Mouse (Mus musculus) fat pad, adult 2 months (tissue): ENCODE data around the gene Gm21149.
"Not testable (repeated sequence)": the region's sequence is repeated elsewhere in the genome, so short reads cannot be mapped to it uniquely, and the experiment has no call there.

ENCODE experiments used
- DNase-seq: peaks from one replicate; pipeline ENCODE4 v3.0.0-alpha.2; 2011; ENCODE audit warnings: low read depth, low spot score; ENCODE audit errors: extremely low read depth

Gm21149 gene

GRCm38 (mm10) chr5:15476423-15476822 is at the start of gene Gm21149:
Gene Gm21149 (minus strand): TSS chr5:15476523.
- DNase-seq: not testable (repeated sequence)

GRCm38 (mm10) chr5:15522470-15522869 is 46.1 kb upstream of the Gm21149 start:
- not testable (repeated sequence) for DNase-seq

GRCm38 (mm10) chr5:15522028-15522427 is 45.7 kb upstream of the Gm21149 start:
- not testable (repeated sequence) for DNase-seq

- DNase-seq: not testable (repeated sequence)
Measured at GRCm38 (mm10) chr5:15520418-15520817, 44.1 kb upstream of the Gm21149 start.

GRCm38 (mm10) chr5:15517150-15517549 is 40.8 kb upstream of the Gm21149 start:
- DNase-seq: not testable (repeated sequence)

DNA sequence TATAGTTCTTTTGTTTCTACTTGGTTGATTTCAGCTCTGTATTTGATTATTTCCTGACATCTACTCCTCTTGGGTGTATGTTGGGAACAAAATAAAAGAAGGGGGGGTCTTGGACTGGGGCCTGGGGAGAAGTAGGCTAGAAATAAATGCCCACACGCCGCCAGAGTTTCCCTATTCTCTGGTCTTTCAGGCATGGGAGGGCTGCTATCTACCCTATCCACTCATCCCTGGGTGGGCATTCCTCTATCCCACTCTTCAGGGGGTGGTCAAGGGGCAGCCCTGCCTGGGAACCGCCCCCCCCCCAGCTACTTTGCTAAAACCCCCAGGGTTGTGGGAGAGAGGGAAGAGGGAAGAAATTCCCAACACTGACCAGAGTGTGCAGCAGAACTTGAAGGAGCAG is 35.9 kb upstream of the Gm21149 start:
- DNase-seq: not testable (repeated sequence)

- DNase-seq: not testable (repeated sequence)
Measured at GRCm38 (mm10) chr5:15509911-15510310, 33.6 kb upstream of the Gm21149 start.

- not testable (repeated sequence) for DNase-seq
Measured at GRCm38 (mm10) chr5:15508460-15509451, 32.4 kb upstream of the Gm21149 start.

GRCm38 (mm10) chr5:15507757-15508459 is 31.6 kb upstream of the Gm21149 start:
- not testable (repeated sequence) for DNase-seq

- DNase-seq: no peak
Measured at GRCm38 (mm10) chr5:15507309-15507619, 30.9 kb upstream of the Gm21149 start.

GRCm38 (mm10) chr5:15506575-15507308 is 30.4 kb upstream of the Gm21149 start:
- peak; percentile 47 for DNase-seq

- DNase-seq: not testable (repeated sequence)
Measured at GRCm38 (mm10) chr5:15498774-15499400, 22.6 kb upstream of the Gm21149 start.

DNA sequence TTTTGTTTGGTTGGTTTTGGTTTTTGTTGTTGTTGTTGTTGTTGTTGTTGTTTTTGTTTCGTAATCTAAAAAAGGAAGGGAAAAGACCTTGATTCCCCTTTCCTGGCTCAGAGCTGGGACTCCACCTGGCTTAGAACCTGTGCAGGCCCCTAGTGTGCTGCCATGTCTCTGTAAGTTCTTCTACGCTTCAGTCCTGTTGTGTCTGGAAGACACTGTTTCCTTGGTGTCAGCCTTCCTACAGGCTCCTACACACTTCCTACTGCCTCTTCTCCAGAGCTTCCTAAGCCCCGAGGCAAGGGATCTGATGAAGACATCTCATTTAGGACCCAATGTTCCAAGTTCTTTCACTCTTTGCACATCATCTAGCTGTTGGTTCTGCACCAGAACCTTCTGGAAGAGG is 22.0 kb upstream of the Gm21149 start:
- not testable (repeated sequence) for DNase-seq

DNA sequence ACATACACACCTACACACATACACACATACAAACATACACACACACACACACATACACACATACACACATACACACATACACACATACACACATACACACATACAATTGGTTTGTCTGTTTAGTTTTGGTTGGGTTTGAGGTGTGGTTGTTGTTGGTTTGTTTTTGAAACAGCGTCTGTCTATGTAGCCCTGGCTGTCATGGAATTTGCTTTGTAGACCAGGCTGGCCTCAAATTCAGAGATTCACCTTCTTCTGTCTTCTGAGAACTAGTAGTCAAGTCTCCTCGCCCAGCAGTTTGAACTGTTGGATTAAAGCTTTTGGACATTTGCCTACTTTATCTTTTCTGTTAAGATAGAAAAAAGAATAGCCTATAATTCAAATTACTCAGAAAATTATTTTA is 14.6 kb upstream of the Gm21149 start:
- not testable (repeated sequence) for DNase-seq

DNA sequence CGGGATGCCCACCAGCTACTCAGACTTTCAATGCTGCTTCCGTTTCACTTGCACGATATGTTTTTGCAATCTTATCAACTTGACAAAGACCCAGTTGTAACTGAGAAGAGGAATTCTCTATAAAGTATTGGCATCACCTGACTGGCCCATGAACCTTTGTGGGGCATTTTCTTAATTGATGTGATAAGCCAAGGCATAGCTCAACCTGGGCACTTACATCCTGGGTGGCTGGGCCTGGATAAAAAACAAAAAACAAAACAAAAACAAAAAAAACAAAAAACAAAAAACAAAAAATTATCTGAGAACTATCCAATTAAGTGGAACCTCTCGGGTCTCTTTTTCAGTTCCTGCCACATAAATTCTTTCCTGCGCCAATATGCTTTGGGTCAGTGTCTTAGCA is 12.4 kb upstream of the Gm21149 start:
- no peak for DNase-seq

DNA sequence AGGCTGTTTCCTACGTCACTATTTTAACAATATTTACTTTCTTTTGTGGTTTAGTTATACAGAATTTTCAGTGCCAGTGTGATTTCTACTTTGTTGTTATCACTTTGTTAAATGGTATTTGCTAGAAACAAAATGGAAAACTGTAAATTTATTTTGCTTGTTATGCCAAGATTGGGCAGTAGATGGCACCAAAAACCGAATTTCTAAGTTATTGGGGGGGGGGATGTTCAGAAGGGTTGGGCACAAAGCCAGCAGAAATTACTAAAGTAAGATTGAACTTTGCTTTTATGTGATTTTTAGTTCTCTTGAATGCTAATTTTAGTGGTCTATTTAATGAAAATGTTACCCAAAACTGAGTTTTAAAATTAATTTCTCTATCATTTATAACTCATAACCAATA is 8.3 kb upstream of the Gm21149 start:
- DNase-seq: not testable (repeated sequence)

DNA sequence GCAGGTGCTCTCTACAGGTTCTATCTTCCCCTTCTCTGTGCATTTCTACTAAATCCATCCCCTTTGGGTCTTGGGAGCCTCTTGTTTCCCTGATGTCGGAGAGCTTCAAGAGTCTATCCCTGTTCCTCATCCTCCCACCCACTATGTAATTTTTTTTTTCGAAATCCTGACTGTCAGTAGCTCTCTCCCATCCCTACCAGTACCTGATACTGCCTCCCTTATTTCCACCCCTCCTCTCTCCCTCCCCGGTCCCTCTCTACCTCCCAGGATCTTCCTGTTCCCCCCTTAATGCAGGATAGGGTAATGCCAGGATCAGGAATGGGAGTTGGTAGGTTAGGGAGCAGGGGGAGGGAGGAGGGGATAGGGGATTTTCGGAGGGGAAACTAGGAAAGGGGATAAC is 7.3 kb upstream of the Gm21149 start:
- not testable (repeated sequence) for DNase-seq

- not testable (repeated sequence) for DNase-seq
Measured at GRCm38 (mm10) chr5:15482815-15483214, 6.5 kb upstream of the Gm21149 start.

DNA sequence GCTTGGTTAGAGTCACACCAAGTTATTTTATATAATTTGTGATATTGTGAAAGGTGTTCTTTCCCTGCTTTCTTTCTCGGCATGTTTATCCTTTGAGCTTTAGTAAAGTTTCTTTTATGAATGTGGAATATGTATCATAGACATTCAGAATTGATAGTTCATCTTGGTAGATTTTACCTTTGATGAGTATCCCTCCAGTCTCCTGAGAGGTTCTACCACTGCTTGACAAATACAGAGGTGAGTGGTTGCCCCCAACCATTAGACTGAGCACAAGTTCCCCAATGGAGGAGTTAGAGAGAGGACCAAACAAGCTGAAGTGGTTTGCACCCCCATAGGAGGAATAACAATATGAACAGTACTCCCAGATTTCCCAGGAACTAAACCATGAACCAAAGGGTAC is 6.2 kb downstream of the Gm21149 start:
- DNase-seq: not testable (repeated sequence)

GRCm38 (mm10) chr5:15467768-15468167 is 8.6 kb downstream of the Gm21149 start:
- not testable (repeated sequence) for DNase-seq

DNA sequence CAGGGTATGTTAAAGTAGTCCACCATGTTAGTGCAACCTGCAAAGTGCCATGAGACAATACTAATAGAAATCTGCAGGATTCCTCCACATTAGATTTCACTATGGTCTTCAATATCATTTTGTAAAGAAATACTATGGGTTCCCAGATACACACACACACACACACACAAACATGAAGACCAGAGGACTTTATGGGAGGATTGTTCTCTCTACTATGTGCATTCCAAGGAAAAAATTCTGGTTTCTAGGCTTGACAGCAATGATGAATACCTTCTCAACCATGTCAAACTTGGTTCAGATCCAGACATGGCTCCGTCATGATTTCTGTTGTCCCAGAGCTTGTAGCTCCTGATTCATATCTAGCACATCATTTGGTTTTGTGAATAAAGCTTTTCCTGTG is 10.1 kb downstream of the Gm21149 start:
- DNase-seq: not testable (repeated sequence)
